Mouse (Mus musculus) thymus, adult 2 months (tissue): ENCODE results near the gene Pip4k2a. TPM values are rescaled to one million over a fixed set of nuclear protein-coding genes. Genes with fewer than 3 reads are reported as not detected.

Experiments
- DNase-seq: peaks from one replicate; pipeline ENCODE4 v3.0.0; 2021
- H3K27ac ChIP-seq: fragments of 200-500 bp; 2 replicates; pipeline ENCODE4 v1.5.1; 2012; ENCODE audit warnings: low read length, control low read depth; ENCODE audit not compliant: control insufficient read depth, insufficient read depth
- H3K27me3 ChIP-seq: fragments of 200-500 bp; 2 replicates; pipeline ENCODE4 v1.6.1; 2012; ENCODE audit warnings: mild to moderate bottlenecking, low read length, moderate library complexity, mixed read lengths; ENCODE audit not compliant: control insufficient read depth, insufficient read depth
- H3K36me3 ChIP-seq: fragments of 200-500 bp; 2 replicates; pipeline ENCODE4 v1.6.1; 2012; ENCODE audit warnings: mild to moderate bottlenecking, low read length, moderate library complexity; ENCODE audit not compliant: control insufficient read depth, insufficient read depth
- H3K4me1 ChIP-seq: fragments of 200-500 bp; replicated peaks from 2 replicates; pipeline ENCODE4 v1.6.1; 2012; ENCODE audit warnings: low read length; ENCODE audit not compliant: control insufficient read depth, insufficient read depth
- H3K4me3 ChIP-seq: fragments of 200-500 bp; 2 replicates; pipeline ENCODE4 v1.5.1; 2012; ENCODE audit warnings: mild to moderate bottlenecking, low read length, control low read depth, moderate library complexity; ENCODE audit not compliant: control insufficient read depth, insufficient read depth
- CTCF ChIP-seq: fragments of 200-500 bp; IDR thresholded peaks from 2 replicates; pipeline ENCODE4 v1.5.1; 2012; ENCODE audit warnings: mild to moderate bottlenecking, control low read depth, low read length, moderate library complexity, borderline replicate concordance; ENCODE audit not compliant: control insufficient read depth, poor library complexity, insufficient read depth; ENCODE audit errors: extremely low read depth
- POLR2A ChIP-seq: fragments of 200-500 bp; IDR thresholded peaks from 2 replicates; pipeline ENCODE4 v1.6.1; 2012; ENCODE audit warnings: mild to moderate bottlenecking, low read length, control low read depth, moderate library complexity; ENCODE audit not compliant: control insufficient read depth, poor library complexity, insufficient read depth; ENCODE audit errors: extremely low read depth
- WGBS: fragments of 180-500 bp; shearing (Covaris S2); methylation state at CpG from one replicate; pipeline ENCODE4 v1.1.7; 2018; 5-methylcytosine and 5-hydroxymethylcytosine counted together
- polyA plus RNA-seq: library from polyadenylated mRNA; depleted of rRNA; stranded (reverse); fragments of >200 nt; gene quantifications from 2 replicates; pipeline ENCODE4 v1.2.3, GENCODE M21; 2012

The Pip4k2a gene
- polyA plus RNA-seq, 1 experiment, result 61.2 TPM

DNA sequence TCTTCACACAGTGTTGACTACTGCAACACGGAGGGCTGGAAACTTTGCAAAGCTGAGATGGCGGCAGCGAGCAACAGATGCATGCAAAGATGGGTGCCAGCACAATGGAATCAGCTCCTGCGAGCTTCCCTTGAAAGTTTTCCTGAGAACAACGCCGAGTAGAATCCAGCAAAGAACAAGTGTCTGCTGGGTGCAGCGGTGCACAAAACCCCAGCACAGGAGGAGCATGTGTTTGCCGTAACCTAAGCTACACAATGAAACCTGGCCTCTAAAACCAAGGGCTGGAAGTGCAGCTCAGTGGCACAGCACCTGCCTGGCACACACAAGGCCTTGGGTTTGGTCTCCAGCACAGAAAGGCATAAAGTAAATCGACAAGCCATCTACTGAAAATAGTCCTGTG lies 39.9 kb downstream of the Pip4k2a start:
- no peaks in the 10 kb centered on the region for H3K36me3 ChIP-seq
- peak overlapping the region; percentile 55; the same call in 1 of the 2 replicates for H3K27ac ChIP-seq
- peaks cover 55% of the 10 kb centered on the region for H3K4me1 ChIP-seq
- TF ChIP-seq POLR2A, result no peak
- no peak for TF ChIP-seq CTCF
- no peaks in the 10 kb centered on the region for H3K27me3 ChIP-seq
- 64% methylated on average over 9 of the region's 9 CpGs for WGBS
- DNase-seq, result no peak
- no peak overlapping the region for H3K4me3 ChIP-seq

DNA sequence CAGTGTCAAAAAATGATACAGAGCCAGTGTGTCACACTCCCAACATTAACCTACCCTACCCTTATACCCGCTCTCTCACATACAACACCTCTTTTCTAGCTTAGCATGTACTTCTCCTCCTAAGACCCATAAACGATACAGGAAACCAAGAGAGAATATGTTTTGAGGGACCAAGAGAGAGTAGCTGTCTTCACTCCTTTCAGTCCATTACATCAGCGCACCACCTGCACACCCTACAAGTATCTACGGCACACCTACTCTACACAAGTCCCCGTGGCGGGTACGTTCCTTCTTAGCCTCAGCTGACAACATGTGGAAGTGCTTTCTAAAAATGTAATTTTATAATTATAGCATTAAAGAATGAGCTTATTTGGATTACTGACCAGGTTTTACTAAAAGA lies 40.5 kb downstream of the Pip4k2a start:
- no peak for DNase-seq
- H3K4me3 ChIP-seq, result no peak overlapping the region
- H3K4me1 ChIP-seq, result peaks cover 53% of the 10 kb centered on the region
- no peaks in the 10 kb centered on the region for H3K27me3 ChIP-seq
- TF ChIP-seq POLR2A (no peak), CTCF (no peak)
- 16% methylated on average over 7 of the region's 7 CpGs for WGBS
- no peaks in the 10 kb centered on the region for H3K36me3 ChIP-seq
- peak overlapping the region; percentile 26 for H3K27ac ChIP-seq

DNA sequence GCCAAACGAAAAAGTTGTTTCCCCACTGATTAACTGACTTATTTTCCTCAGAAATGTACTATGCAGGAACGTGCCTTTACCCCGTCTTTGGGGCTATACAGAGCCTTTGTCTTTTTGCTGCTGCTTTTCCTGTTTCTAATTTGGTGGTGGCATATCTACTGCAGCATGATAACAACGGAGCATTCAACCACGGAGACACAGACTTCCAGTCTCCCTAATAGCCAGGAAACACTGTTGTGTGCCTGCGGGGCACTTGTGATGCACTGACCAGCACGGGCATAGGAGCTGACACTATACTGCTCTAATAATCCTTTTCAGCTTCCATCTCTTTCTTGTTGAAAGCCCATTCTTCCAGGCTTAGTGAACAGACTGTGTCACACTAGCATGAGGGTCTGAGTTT lies 41.0 kb downstream of the Pip4k2a start:
- Histone ChIP-seq H3K4me1 (peaks cover 54% of the 10 kb centered on the region), H3K36me3 (no peaks in the 10 kb centered on the region), H3K4me3 (no peak overlapping the region), H3K27me3 (no peaks in the 10 kb centered on the region), H3K27ac (peak overlapping the region; percentile 26)
- WGBS, result 15% methylated on average over 7 of the region's 7 CpGs
- DNase-seq, result no peak
- TF ChIP-seq POLR2A, result no peak
- TF ChIP-seq CTCF, result no peak

DNA sequence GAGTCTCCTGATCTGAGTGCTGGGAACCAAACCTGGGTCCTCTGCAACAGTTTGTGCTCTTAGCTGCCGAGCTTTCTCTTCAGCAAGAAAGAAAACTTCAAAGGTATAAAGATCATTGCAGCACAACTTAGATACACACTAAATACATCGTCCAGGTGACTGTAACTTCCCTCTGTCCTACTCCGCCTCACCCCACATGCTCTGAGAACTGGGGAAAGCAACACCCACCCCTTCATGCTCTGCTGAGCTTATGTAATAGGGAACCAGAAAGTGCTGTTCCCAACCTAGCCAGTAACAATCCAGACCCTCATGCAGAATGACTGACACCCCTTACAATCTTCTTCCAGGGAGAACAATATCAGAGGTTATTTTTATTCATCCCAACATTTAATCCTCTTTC lies 41.5 kb downstream of the Pip4k2a start:
- Histone ChIP-seq H3K36me3 (no peaks in the 10 kb centered on the region), H3K27ac (0 out of 2 replicates have a peak overlapping the region, but pooled peaks have one; percentile 48), H3K27me3 (no peaks in the 10 kb centered on the region), H3K4me3 (no peak overlapping the region), H3K4me1 (peaks cover 57% of the 10 kb centered on the region)
- no peak for TF ChIP-seq CTCF
- TF ChIP-seq POLR2A, result no peak
- no peak for DNase-seq
- WGBS, result 40% methylated on average over 3 of the region's 3 CpGs

DNA sequence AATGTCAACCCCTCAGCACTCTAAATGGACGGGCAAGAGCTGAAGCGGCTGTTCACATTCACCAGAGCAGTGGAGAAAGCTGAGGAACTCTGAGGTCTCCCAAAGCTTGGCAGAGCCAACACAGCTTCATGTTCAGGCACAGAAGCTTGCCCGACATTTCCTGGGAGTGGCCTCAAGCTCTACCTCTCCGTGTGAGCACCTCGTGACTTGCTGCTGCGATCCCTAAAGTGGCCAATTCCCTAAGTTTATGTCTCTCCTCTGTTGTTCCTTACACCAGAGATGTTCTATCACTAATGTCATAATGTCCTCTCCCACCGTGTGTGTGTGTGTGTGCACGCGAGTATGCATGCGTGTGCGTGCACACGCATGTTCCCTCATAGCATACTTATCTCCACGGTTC lies 42.3 kb downstream of the Pip4k2a start:
- TF ChIP-seq POLR2A (no peak), CTCF (no peak)

DNA sequence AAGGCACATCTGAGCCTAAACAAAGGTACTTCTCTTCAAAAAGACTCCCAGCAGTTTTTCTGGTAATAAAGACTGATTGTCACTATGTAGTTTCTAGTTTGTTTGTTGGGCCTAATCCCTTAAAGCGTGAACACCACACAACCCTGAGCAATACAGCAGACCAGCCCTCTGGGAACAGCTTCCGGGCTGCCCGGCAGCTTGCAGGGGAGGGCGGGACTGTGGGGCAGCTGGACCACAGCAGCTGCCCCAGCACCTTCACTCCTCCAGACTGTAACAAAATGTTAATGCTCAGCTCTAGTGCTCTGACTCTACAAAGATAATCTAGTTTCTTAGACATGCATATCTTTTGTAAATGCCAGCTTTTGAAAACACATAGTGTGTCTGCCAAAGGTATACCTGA lies 42.9 kb downstream of the Pip4k2a start:
- 21% methylated on average over 4 of the region's 4 CpGs for WGBS
- no peak for TF ChIP-seq CTCF
- no peak for TF ChIP-seq POLR2A
- no peak for DNase-seq
- Histone ChIP-seq H3K4me1 (peaks cover 54% of the 10 kb centered on the region), H3K36me3 (no peaks in the 10 kb centered on the region), H3K27me3 (no peaks in the 10 kb centered on the region), H3K27ac (peak overlapping the region; percentile 45; the same call in 1 of the 2 replicates), H3K4me3 (no peak overlapping the region)

More for the DNA sequence above, 42.3 kb downstream of the Pip4k2a start:
- Histone ChIP-seq H3K4me3 (no peak overlapping the region), H3K36me3 (no peaks in the 10 kb centered on the region), H3K27me3 (no peaks in the 10 kb centered on the region), H3K27ac (peak overlapping the region; percentile 27; the same call in 1 of the 2 replicates), H3K4me1 (peaks cover 58% of the 10 kb centered on the region)
- DNase-seq, result no peak
- 44% methylated on average over 13 of the region's 13 CpGs for WGBS

DNA sequence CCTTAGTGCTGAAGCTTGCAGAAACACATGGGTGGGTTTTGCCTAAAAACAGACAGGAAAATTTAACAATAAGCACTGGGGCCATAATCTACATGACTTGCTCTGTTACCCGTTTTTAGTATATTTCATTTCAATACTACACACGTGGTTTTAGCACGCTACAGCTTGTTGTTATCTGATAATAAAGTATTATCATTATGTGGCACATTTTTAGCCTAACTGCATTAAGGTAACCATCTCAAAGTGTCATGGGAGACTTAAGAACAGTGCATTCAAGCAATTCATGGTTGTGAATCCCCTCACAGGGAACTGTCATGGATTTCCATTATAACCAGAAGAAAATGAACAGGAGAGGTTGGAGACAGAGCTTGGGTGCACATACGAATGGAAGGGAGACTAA lies 43.5 kb downstream of the Pip4k2a start:
- H3K36me3 ChIP-seq, result no peaks in the 10 kb centered on the region
- TF ChIP-seq CTCF, result no peak
- no peak overlapping the region for H3K27ac ChIP-seq
- no peak overlapping the region for H3K4me3 ChIP-seq
- DNase-seq, result no peak
- no peaks in the 10 kb centered on the region for H3K27me3 ChIP-seq
- 50% methylated on average over 4 of the region's 4 CpGs for WGBS
- peaks cover 51% of the 10 kb centered on the region for H3K4me1 ChIP-seq
